Comparison of ENCODE assay signal across 27 mouse cellular contexts in genomic region chr1:123978597-123978996, GRCm38 (mm10).
"Had no signal": no experiment of that assay in that cellular context is flagged by ENCODE, and none has a peak within 500 bp of the region (broad histone marks: within the 10 kb centered on the region; RNA-seq: fewer than 3 reads in every experiment).

No protein-coding gene starts in this region.

- H3K4me3 ChIP-seq: heart, adult 2 months; heart, embryonic 13.5 days; heart, embryonic 15.5 days; hindbrain, embryonic 13.5 days; hindbrain, embryonic 15.5 days; layer of hippocampus, adult 2 months; left cerebral cortex, adult 2 months; limb, embryonic 10.5 days; limb, embryonic 12.5 days; liver, embryonic 13.5 days; liver, embryonic 15.5 days had no signal

- H3K9ac ChIP-seq: heart, embryonic 13.5 days; heart, embryonic 15.5 days; hindbrain, embryonic 13.5 days; hindbrain, embryonic 15.5 days; limb, embryonic 12.5 days; liver, embryonic 13.5 days; liver, embryonic 15.5 days; liver, postnatal 0 days had no signal

- DNase-seq: gastrocnemius, postnatal 14 days; gastrocnemius, postnatal 36 days; heart, adult 11 months; heart, adult 2 months; heart, postnatal 14 days; heart, postnatal 36 days; kidney, adult 18-20 months; kidney, adult 8-10 months; kidney, postnatal 10 days; kidney, postnatal 25 days; kidney, postnatal 4 days; liver; liver, embryonic 13.5 days; liver, postnatal 0 days had no signal

- H3K9me3 ChIP-seq: heart, embryonic 13.5 days; heart, embryonic 15.5 days; hindbrain, embryonic 13.5 days; hindbrain, embryonic 15.5 days; limb, embryonic 10.5 days; limb, embryonic 12.5 days; liver, embryonic 13.5 days; liver, embryonic 15.5 days had no signal

- ATAC-seq: hindbrain, postnatal 0 days; intestine, embryonic 16.5 days; liver, postnatal 0 days had no signal

- H3K27ac ChIP-seq: heart, adult 2 months; heart, embryonic 13.5 days; heart, embryonic 15.5 days; hindbrain, embryonic 13.5 days; hindbrain, embryonic 15.5 days; hindbrain, postnatal 0 days; layer of hippocampus, adult 2 months; left cerebral cortex, adult 2 months; limb, embryonic 10.5 days; limb, embryonic 12.5 days; liver, embryonic 13.5 days; liver, embryonic 15.5 days had no signal

- H3K4me2 ChIP-seq: heart, embryonic 11.5 days; heart, embryonic 13.5 days; heart, embryonic 15.5 days; hindbrain, embryonic 13.5 days; hindbrain, embryonic 15.5 days; limb, embryonic 12.5 days; liver, embryonic 11.5 days; liver, embryonic 13.5 days; liver, embryonic 15.5 days had no signal

- H3K27me3 ChIP-seq: heart, embryonic 13.5 days; heart, embryonic 15.5 days; hindbrain, embryonic 13.5 days; hindbrain, embryonic 15.5 days; limb, embryonic 12.5 days; liver, embryonic 13.5 days; liver, embryonic 15.5 days had no signal

- H3K36me3 ChIP-seq: heart, embryonic 13.5 days; heart, embryonic 15.5 days; hindbrain, embryonic 13.5 days; hindbrain, embryonic 15.5 days; limb, embryonic 10.5 days; limb, embryonic 12.5 days; liver, embryonic 13.5 days; liver, embryonic 15.5 days had no signal

- H3K4me1 ChIP-seq: heart, embryonic 13.5 days; heart, embryonic 15.5 days; hindbrain, embryonic 13.5 days; hindbrain, embryonic 15.5 days; limb, embryonic 10.5 days; limb, embryonic 12.5 days; liver, embryonic 13.5 days; liver, embryonic 15.5 days had no signal
